Mouse (Mus musculus) Muller cell, postnatal 12 days (primary cell): ENCODE results near the gene Glp1r.

ENCODE experiments used
- DNase-seq: peaks from one replicate; pipeline ENCODE4 v3.0.0-alpha.2; 2015; ENCODE audit errors: inconsistent ontology term

The Glp1r gene

GRCm38 (mm10) chr17:30912536-30912935 is 10.9 kb downstream of the Glp1r start:
- DNase-seq = no peak

DNA sequence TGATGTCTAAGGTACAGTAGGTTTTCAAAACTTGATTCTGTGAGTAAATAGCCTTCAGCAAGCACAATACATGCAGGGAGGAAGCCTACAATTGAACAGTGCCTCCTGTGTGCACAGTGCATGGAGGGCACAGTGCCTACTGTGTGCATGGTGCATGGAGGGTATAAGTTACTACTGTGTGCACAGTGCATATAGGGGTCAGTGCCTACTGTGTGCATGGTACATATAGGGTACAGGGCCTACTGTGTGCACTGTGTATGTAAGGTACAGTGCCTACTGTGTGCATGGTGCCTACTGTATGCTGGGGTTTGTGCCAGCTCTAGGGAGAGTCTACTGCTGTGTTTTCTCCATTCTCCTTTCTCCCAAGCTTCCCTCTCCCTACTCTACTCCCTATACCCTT is 12.6 kb downstream of the Glp1r start:
- no peak for DNase-seq

DNA sequence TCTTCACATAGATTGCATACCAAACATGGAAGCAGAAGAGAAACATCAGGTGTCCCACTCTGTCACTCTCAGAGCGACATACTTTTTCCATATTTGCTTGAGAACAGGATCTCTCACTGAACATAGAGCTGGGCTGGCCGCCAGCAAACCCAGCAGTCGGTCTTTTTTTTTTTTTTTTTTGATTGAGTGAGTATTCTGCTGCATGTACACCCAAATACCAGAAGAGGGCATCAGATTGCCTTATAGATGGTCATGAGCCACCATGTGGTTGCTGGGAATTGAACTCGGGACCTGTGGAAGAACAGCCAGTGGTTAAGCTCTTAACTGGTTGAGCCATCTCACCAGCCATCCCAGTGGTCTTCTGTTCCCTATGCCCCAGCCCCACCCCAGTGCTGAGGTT is 21.9 kb downstream of the Glp1r start:
- no peak for DNase-seq

DNA sequence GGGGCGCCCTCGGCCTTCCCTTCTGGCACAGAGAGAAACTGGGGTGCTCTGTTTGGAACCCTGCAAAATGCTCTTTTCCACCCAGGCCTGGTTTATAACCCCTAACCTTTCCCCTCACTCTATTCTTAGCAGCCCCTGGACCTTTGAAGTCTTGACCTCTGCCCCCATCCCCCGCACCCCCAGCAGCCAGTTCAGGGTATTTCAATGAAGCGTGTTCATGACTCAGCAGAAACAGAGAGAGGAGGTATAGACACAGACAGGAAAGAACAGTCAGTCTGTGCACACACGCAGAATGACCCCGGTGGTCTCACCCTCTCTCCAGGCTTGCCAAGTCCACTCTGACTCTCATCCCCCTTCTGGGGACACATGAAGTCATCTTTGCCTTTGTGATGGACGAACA is 29.2 kb downstream of the Glp1r start:
- no peak for DNase-seq

- no peak for DNase-seq
These were observed 31.2 kb downstream of the Glp1r start for GRCm38 (mm10) chr17:30932836-30933235.

GRCm38 (mm10) chr17:30935301-30935700 is 33.7 kb downstream of the Glp1r start:
- no peak for DNase-seq

DNA sequence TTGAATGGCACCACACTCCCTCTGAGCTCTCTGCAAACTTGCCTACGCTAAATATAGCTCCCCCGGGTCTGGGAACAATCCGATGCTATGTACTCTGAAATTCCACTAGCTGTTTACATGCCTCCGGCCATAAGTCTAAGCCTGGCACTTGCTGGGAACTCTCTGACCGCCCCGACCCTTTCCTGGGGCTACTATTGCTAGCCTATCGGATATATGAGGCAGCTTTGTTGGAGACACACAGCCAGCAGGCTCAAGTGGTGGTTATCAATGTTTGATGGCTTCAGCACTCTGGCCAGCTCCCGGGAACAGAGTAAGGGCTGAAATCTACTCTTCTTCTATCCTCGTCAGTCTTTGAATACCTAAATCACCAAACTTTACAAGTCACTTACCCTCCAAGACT is 36.9 kb downstream of the Glp1r start:
- DNase-seq = peak; percentile 4

DNA sequence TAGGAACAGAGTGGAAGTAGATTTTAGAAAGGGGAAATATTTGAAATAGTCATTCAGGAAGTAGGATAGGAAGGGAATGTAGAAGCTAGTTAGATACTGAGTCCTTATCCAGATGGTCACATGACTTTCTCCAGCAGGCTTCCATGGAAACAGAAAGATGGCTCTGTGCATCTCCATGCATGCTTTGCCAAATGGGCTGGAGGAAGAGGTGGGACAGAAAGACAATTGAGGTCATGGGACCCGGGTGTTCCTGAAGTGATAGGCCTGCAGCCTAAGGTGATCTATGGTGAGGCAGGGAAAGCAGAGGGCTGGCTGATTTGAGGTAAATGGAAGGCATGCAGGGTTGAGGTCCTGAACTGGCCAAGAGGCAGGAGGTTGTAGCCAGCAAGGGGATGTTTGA is 46.8 kb downstream of the Glp1r start:
- DNase-seq = no peak

GRCm38 (mm10) chr17:30950780-30951179 is 49.2 kb downstream of the Glp1r start:
- DNase-seq = peak; percentile 25

GRCm38 (mm10) chr17:30951600-30951999 is 50.0 kb downstream of the Glp1r start:
- no peak for DNase-seq

GRCm38 (mm10) chr17:30954340-30954739 is 52.7 kb downstream of the Glp1r start, which contains the start of gene Umodl1:
Gene Umodl1 (plus strand): TSS chr17:30954640.
- no peak for DNase-seq

DNA sequence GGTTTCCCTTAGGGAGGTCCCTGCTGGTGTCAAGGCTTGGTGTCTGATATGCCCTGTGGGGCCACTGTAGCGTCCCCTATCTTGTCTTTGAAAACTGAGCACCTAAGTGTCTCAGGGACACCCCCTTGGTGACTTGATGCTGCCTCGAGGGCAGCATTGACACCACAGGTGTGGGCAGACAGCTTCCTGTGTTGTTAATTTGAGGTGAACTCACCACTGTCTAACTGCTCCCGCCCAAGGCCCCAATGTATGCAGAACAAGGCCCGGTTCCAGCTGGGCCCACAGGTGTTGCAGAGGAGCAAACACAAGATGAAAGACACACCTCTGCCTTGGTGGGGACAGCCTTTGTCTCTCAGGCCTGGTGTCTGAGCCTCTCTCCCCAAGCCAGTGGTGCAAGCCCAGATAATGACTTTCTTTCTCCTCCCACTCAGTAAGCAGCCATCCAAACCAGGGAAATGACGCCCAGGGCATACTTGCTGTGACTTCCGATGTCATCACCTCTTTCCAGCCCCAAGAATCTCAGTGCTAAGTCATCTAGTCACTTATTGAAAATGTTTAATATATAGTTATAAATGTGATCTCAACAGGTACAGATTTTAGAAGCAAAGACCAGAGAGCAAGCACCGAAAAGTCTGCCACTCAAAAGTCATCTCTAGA is 60.4 kb downstream of the Glp1r start:
- DNase-seq = no peak

GRCm38 (mm10) chr17:30962880-30963279 is 61.3 kb downstream of the Glp1r start:
- peak; percentile 26 for DNase-seq

GRCm38 (mm10) chr17:30969983-30970382 is 68.4 kb downstream of the Glp1r start:
- peak; percentile 19 for DNase-seq

DNA sequence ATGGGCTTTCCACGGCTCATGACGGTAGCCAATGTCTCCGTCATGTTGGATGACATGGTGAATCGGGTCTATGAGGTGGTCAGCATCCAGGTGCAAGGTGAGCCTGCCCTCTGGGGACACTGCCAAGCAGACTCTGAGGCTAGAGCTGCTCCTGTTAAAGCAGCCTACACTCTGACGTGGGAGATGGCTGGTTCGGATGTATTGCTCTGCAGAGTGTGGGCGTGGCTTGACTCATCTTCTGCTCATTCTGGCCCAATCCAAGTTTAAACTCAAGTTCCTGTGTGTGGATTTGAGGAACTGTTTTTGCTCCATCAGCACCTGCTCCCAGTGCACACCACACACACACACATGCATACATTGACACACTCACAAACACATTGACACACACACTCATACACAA is 70.3 kb downstream of the Glp1r start:
- no peak for DNase-seq

DNA sequence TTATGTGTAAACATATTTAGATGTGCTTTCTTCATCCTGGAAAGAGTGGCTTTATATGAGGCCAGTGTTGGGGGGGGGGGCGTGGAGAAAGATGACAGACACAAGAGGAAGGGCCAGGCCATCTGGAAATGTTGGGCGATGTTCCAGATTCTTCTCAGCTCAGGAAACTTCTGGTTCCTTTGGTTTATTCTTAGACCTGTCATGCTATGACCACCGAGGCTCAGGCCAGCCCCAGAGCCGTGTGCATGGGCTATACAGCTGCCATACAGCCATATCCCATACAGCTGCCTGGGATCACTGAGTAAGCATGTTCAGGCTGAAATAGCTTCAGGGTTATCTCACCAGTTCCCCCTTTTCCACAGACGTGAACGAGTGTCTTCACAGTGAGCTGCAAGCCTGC is 71.7 kb downstream of the Glp1r start:
- DNase-seq = no peak

DNA sequence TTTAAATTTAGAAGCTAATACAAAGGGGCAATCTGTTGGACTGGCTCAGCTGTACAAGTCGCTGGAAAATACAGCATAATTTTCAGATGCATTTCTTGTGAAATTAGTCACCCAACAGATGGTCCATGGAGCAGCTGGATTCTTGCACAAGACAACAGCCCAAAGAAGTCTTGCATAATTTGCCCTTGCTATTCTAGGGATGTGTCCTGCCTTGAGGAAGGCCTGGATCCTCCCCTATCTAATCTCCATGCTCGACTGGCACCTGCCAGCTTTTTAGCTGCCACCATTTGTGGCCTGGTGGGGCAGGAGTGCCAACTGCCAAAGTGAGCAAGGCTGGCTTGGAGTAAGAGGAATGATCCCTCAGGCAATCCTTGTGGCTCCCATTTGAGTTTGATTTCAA is 75.7 kb downstream of the Glp1r start:
- peak; percentile 9 for DNase-seq

GRCm38 (mm10) chr17:30978556-30978955 is 76.9 kb downstream of the Glp1r start:
- no peak for DNase-seq

GRCm38 (mm10) chr17:30983521-30983920 is 81.9 kb downstream of the Glp1r start:
- DNase-seq = no peak

- DNase-seq = no peak
These were observed 88.6 kb downstream of the Glp1r start for GRCm38 (mm10) chr17:30990254-30990653.
